Mouse (Mus musculus): Measurements from ENCODE around the gene Gpc5.

DNA sequence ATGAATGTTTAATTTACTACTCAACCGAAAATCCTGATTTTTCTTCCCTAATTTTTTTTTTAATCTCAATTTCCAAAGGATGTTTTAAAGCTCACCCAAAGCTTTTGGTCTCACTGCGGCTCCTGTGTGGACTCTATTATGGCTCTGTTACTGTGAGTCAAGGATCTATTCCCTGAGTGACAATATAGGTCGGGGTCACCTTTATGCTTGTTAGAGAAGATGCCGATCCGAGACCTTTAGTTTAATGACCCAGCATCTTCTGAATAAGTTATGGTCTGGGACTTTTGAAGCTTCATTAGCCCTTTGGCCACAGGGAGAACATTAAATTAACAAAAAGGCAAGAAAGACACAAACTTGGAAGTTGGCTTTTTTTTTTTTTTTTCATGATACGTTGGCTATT lies 408.8 kb downstream of the Gpc5 start:
- TF ChIP-seq CTCF (IDR thresholded peaks at IDR 0.05; ENCODE audit: borderline replicate concordance, extremely low read depth, insufficient read depth, insufficient read length): no peak
- TF ChIP-seq POLR2A (IDR thresholded peaks at IDR 0.05; ENCODE audit: borderline replicate concordance, extremely low read depth, insufficient read depth, insufficient read length, poor library complexity, severe bottlenecking): no peak

All from brain, embryonic 14.5 days (tissue).